Mouse (Mus musculus) ES-CJ7 (cell line): ENCODE measurements around the gene Zcchc2.

Experiments used
- DNase-seq: peaks from one replicate; pipeline ENCODE4 v3.0.0; 2011; ENCODE audit warnings: low read depth, low spot score

Gene Zcchc2

GRCm38 (mm10) chr1:105990138-105990821, at the start of gene Zcchc2:
Gene Zcchc2 (plus strand): TSS chr1:105990406.
- DNase-seq, result peak; percentile 99

DNA sequence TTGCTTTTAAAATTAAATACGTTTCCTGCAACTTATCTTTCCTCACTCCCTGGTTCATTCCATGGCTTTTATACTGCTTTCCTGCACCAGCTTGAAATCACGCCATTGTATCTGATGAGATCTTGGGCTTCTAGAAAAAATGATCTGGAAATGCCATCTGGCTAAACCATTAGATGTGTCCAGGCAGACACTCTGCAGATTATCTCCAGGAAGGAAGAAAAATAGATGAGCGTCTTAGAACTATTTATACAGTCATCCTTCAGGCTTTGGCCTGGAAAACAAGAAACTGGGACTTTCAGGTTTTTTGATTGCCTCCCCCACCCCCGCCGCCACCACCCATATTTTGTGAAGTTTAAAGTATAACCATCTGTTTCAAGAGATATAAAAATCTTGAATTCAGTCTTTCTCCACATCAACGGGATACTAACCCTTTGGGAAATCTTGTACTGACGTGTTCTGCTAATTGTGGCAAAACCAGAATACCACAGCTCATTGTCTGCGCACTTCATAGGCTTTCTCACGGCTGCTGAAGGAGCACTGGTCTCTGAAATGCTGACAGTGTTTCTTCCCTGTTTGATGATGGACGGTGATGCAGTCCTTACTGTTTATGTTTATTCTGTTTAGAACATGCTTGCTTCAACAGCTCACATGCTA, 45.2 kb upstream of the Zcchc2 start:
- DNase-seq, result no peak

DNA sequence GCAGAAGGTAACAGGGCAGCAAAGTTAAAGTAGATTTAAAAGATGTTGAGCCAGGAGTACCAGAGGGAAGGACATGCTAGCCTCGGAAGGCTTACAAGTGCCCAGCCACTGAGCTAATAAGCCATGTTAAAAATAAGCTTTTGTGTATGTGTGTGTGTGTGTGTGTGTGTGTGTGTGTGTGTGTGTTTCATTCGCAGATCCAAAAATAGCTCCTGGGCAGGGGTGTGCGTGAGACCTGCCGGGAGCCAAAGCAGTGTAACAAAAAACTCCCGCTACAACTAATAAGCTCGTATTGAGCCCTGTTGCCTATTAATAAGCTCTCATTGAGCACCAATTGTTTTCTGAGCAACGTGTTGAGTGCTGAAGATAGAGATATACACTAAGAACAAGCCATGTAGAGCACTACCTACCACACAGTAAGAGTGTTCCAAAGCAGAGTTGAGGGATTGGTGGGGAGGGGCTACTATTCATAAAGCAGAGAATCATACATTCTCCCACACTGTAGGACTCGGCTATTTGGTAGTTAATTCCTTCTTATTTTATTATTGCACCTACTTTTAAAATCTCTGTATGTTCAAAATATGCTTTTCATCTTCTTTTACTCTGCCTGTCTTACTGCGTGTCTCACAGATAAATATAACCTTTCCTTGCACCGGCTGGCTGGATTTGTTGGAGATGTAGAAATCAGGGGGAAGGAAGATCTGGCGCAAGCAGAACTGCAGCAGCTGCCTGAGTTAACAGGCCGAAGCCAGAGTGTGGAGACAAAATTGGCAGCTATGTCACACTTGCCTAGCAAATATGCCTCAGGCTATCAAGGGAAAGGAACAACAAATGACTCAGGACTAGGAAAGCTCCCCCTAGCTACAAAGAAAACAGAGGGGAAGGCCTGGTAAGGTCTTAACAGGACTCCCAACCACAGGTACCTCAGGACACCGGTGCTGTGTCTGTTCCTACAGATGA, 43.3 kb upstream of the Zcchc2 start:
- peak; percentile 41 for DNase-seq

GRCm38 (mm10) chr1:105948352-105948751, 41.9 kb upstream of the Zcchc2 start:
- DNase-seq, result no peak

GRCm38 (mm10) chr1:105953588-105953987, 36.6 kb upstream of the Zcchc2 start:
- DNase-seq, result no peak

- no peak for DNase-seq
Observed at GRCm38 (mm10) chr1:105954047-105954446, 36.2 kb upstream of the Zcchc2 start.

- DNase-seq, result no peak
Observed at GRCm38 (mm10) chr1:105956057-105956456, 34.1 kb upstream of the Zcchc2 start.

DNA sequence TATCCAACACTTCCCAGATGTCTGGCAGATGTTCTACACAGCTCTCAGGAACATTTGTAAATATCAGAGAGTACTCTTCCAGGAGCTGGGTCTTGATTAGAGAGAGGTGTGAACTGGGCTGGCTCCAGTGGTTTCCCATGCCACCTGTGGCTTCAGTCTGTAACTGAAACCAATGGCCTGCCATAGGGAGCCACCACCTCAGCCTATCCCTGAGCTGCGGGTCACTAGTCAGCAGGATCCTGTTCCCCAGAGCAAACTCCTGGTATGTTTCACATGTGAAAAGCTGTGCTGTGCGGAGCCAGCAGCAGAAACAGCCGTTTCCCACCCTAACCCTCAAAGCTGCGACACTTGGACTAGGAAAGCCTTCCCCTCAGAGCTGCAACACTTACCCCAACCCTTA, 28.7 kb upstream of the Zcchc2 start:
- DNase-seq, result no peak

DNA sequence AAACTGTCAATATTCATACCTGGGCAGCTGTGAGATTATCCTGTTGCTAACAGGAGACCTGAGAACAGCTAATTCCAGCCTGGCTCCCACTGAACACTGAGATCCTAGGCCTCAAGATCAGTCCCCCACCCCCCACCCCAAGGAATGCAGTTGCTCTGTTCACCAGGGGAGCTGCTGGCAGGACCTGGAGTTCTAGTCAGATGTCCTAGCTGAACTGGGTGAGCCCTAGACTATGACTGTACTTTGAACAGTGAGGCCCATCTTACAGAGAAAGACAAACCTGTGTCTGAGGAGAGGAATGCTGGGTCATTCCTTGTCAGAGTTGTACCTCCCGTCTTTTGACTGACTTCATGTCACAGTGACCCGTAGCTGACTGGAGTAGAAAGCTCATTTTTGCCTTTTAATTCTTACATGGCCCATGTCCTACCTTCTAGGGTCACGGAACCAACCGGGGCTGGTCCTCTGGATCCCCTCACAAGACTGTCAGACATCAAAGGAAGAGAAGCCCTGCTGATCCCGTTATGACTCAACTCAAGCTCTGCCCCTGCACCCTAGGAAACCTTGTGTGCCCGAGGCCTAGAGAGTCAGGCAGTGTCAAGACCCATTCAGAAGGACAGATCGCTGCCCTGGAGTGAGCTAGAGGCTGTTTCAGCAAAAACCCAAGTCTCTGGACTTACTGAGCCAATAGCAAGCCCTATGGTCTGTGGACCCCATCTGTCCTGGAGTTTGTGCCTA, 28.0 kb upstream of the Zcchc2 start:
- no peak for DNase-seq

DNA sequence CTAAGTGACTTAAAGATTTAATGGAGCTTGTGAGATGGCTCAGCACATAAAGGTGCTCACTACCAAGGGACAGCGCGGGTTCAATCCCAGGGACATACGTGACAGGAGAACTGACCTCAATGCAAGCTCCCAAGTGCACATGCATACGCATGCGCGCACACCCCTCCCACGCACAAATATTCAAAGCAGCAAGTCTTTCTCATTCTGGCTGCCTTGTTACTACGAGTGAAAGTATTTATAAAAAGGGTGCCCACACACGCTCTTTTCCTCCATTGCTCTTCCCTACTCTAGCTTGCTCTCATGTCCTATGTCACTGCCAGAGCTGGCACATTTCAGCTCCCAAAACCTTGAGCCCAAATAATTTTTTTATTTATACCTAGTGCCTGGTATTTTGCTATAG, 27.4 kb upstream of the Zcchc2 start:
- no peak for DNase-seq

DNA sequence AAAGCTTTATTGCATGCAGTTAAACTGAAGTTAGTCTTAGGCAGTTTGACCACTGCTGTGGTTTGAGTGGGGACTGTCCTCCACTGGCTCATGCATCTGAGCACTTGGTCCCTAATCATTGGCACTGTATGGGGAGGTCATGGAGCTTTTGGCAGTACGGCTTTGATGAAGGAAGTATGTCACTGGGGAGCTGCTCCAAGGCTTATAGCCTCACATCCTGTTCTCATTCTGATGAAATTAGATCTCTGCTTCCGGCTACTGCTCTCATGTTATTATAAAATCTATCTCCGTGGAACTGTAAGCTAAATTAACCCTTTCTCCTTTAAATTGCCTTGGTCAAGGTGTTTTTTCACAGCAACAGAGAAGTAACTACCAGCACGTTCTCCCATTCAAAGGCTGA, 25.7 kb upstream of the Zcchc2 start:
- DNase-seq, result no peak

- no peak for DNase-seq
Observed at GRCm38 (mm10) chr1:105965189-105965588, 25.0 kb upstream of the Zcchc2 start.

DNA sequence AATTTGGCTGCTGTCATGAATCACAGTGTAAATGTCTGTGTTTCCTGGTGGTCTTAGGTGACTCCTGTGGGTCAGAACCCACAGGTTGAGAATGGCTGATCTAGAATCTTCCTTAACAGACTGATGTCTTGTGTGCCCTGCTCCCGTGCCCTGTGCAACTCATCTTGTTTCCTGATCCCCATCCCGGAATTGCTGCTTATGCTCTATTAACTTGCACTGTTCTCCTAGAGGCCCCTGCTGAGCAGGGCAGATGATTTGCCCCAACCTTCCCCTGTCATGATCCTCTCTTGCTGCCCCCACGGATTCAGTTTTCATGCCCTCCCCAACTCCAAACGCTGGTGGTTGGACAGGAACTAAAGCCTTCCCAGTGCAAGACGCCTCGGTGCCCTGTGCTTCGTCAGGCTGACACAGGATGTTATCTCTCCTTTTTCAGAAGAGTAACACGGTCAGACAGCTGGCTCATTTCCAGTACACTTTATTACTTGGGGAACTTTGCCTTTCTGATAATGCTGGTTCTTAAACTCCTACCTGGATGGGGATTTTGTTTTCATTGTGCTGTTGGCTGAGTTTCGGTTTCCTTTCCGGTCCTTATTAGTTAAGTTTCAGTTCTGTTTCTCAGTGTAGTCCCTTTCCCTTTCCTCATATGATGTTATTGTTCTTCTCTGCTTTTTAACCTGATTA, 18.6 kb upstream of the Zcchc2 start:
- DNase-seq, result no peak

DNA sequence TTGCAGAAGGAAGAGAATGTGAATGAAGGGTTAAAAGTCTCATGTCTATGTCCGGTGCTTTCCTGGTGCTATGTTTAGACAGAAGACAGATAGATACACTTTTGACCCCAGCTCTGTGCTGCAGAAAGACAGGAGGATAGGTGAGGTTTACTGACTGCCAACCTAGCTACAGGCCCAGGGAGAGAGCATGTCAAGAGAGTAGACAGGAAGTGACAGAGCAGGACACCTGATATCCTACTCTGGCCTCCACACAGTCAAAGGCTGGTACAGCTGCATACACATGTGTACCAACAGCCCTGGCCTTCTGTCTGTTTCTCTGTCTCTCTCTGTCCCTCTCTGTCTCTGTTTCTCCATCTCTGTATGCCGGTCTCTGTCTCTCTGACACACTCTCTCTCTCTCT, 16.2 kb upstream of the Zcchc2 start:
- no peak for DNase-seq

DNA sequence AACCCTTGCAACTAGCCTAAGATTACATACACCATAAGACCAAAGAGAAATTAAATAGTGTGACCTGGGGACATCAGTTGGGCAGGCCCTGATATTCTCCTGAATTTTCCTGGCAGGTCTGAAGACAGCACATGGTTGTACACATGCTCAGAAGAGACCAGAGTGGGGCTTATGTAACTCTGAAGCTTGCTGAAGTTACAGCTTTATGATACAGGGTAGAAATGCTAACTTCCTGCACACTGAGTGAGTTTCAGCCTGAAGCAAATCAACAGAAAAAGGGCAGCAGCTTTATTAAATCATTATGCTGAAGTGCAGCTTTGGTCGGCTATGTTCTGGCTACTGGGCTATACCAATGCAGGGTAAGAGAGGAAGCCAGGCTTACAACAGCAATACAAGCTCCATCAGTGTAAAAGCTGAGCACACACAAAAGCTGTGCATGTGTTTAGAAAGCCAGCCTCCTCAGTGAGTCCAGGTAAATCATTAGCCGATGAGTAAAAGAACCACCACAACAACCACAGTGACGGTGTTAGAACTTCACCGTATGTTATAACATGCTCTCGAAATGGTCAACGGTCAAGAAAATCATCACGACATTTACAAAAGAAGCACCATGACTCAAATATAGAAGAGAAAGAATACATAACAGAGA, 12.6 kb upstream of the Zcchc2 start:
- DNase-seq, result no peak

DNA sequence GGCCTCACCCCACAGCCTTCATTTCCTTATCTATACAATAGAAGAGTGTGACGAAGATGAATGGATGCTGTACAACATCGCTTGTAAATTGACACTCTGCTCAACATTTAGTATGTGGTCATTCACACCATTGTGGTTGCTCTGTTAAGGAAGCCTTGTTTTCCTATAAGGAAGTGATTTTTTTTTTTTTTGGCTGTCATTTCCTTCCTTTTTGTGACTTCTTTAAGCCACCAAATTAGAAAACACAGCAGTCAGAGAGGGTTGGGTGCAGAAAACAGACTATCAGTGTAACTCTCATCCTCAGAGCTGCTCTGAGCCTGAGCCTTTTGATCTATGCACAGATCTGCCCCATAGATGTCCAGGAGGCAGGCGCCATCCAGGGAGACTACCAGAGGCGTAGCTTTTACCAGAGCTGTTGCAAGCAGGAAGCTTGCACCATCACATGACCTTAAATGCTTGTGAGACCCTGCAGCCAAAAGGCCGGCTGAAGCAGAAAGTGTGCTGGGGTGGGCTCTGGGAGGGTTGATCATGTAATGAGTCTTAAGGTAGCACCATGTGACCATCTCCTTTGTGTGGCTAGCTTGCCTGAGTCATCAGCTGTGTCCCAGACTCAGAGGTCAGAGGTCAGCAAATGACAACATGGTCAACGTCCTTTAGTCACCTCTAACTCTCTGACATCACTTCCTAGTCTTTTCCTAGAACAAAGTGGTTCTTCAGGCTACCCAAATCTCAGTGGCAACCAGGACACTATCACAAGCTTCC, 9.2 kb upstream of the Zcchc2 start:
- DNase-seq, result no peak

- DNase-seq, result no peak
Observed at GRCm38 (mm10) chr1:105982496-105983364, 7.5 kb upstream of the Zcchc2 start.

DNA sequence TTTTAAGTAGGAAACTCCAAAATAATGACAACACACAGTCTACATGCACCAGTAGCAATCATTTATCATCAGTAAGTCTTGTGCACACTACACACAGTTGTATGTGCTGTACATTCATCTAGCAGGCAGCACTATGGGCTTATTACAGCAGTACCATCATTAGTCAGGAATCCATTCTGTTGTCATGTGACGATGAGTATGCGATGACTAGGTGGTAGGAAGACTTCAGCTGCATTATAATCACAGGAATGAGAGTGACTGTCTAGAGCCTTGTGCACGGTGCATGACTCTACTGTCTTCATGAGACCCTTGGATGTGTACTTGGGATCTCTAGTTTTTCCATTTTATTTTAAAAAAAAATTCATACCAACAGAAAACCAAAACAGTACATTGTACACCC, 6.0 kb upstream of the Zcchc2 start:
- no peak for DNase-seq

DNA sequence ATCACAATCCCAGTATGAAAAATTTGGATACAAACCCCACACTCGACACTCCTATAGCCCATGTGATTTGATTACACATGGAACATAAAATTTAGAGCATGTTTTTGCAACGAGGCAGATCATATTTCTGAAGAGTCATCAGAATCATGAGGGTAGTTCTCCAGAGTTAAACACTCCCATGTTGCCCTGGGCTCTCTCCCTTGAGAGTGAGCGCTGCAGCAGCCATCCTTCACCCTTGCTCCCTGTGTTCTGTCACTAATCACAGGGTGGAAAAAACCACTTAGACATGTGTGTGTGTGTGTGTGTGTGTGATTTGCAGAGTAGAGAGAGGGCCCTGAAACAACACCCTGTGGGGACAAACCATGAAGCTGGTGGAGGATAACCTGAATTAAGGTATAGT, 2.0 kb upstream of the Zcchc2 start:
- no peak for DNase-seq
